Mouse (Mus musculus) right cerebral cortex, postnatal 25 days (tissue): Measurements from ENCODE around the gene Pif1.
A peak's percentile ranks its signal among the peaks of the same experiment; 100 is the strongest.

Source experiments
- DNase-seq: peaks from one replicate; pipeline ENCODE4 v3.0.0; 2022

Gene Pif1

GRCm38 (mm10) chr9:65586406-65587269 lies at the start of gene Pif1:
Gene Pif1 (plus strand): TSS chr9:65587160.
- peak; percentile 68 for DNase-seq

GRCm38 (mm10) chr9:65537901-65538630 lies 48.9 kb upstream of the Pif1 start:
- DNase-seq, result no peak

GRCm38 (mm10) chr9:65539697-65540096 lies 47.3 kb upstream of the Pif1 start:
- no peak for DNase-seq

GRCm38 (mm10) chr9:65541126-65542068 lies 45.6 kb upstream of the Pif1 start:
- DNase-seq, result peak; percentile 13

- DNase-seq, result no peak
These were observed 44.8 kb upstream of the Pif1 start for GRCm38 (mm10) chr9:65542111-65542524.

GRCm38 (mm10) chr9:65545635-65546412 lies 41.1 kb upstream of the Pif1 start:
- no peak for DNase-seq

- DNase-seq, result no peak
These were observed 40.6 kb upstream of the Pif1 start for GRCm38 (mm10) chr9:65546413-65546695.

GRCm38 (mm10) chr9:65547111-65547510 lies 39.8 kb upstream of the Pif1 start:
- DNase-seq, result no peak

GRCm38 (mm10) chr9:65547844-65548243 lies 39.1 kb upstream of the Pif1 start:
- DNase-seq, result no peak

GRCm38 (mm10) chr9:65548311-65548710 lies 38.6 kb upstream of the Pif1 start:
- DNase-seq, result no peak

- DNase-seq, result no peak
These were observed 37.8 kb upstream of the Pif1 start for GRCm38 (mm10) chr9:65549139-65549538.

GRCm38 (mm10) chr9:65549643-65550042 lies 37.3 kb upstream of the Pif1 start:
- no peak for DNase-seq

- no peak for DNase-seq
These were observed 36.7 kb upstream of the Pif1 start for GRCm38 (mm10) chr9:65550079-65550831.

- no peak for DNase-seq
These were observed 35.9 kb upstream of the Pif1 start for GRCm38 (mm10) chr9:65551035-65551434.

- no peak for DNase-seq
These were observed 34.8 kb upstream of the Pif1 start for GRCm38 (mm10) chr9:65552141-65552540.

GRCm38 (mm10) chr9:65552711-65553110 lies 34.2 kb upstream of the Pif1 start:
- DNase-seq, result no peak

GRCm38 (mm10) chr9:65555001-65555405 lies 32.0 kb upstream of the Pif1 start:
- no peak for DNase-seq

GRCm38 (mm10) chr9:65555621-65556020 lies 31.3 kb upstream of the Pif1 start:
- no peak for DNase-seq

- DNase-seq, result no peak
These were observed 30.6 kb upstream of the Pif1 start for GRCm38 (mm10) chr9:65556349-65556748.

GRCm38 (mm10) chr9:65556979-65557378 lies 30.0 kb upstream of the Pif1 start:
- no peak for DNase-seq

GRCm38 (mm10) chr9:65558806-65559205 lies 28.2 kb upstream of the Pif1 start:
- DNase-seq, result no peak

- DNase-seq, result no peak
These were observed 25.9 kb upstream of the Pif1 start for GRCm38 (mm10) chr9:65561016-65561415.
